Mouse (Mus musculus) bone marrow macrophage, adult 2 months (primary cell): ENCODE results near the gene Stim1.

Experiments used
- CTCF ChIP-seq: IDR thresholded peaks from 2 replicates; pipeline ENCODE4 v1.5.1; 2012; ENCODE audit warnings: low read depth, mild to moderate bottlenecking, low read length, moderate library complexity
- POLR2A ChIP-seq: IDR thresholded peaks from 2 replicates; pipeline ENCODE4 v1.6.1; 2012; ENCODE audit warnings: mild to moderate bottlenecking, low read depth, low read length, borderline replicate concordance

DNA sequence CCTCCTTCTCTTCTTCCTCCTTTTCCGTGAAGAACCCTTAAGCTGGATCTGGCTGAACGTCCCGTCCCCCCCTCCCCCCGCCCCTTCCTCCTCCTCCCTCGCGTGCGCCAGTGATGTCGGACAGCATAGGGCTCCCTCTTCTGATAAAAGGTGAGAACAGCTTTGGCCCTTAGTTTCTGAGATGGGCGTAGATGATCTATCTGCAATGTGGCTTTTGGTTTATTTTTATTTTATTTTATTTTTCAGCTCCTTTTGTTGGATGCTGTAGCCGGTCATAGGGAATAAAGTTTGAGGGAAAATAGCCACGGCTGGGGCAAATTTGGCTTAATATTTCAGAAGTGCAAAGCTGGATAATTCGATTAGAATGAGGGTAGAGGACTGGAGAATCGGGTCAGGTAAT lies 45.3 kb upstream of the Stim1 start:
- TF ChIP-seq CTCF (no peak), POLR2A (no peak)
